Mouse (Mus musculus) bone marrow, adult 2 months (tissue): ENCODE data around the gene Snapc2. TPM values are rescaled to one million over a fixed set of nuclear protein-coding genes. Genes with fewer than 3 reads are reported as not detected.
A peak's percentile ranks its signal among the peaks of the same experiment; 100 is the strongest.

Experiments
- H3K27ac ChIP-seq: fragments of 200-500 bp; 2 replicates; pipeline ENCODE4 v1.5.1; 2012; ENCODE audit warnings: low read depth, mild to moderate bottlenecking, control low read depth, inconsistent platforms, low read length; ENCODE audit not compliant: control insufficient read depth, poor library complexity, insufficient read depth
- H3K4me1 ChIP-seq: fragments of 200-500 bp; 2 replicates; pipeline ENCODE4 v1.6.1; 2011; ENCODE audit warnings: low read length; ENCODE audit not compliant: control insufficient read depth, insufficient read depth
- H3K4me3 ChIP-seq: fragments of 200-500 bp; replicated peaks from 2 replicates; pipeline ENCODE3; 2011; ENCODE audit warnings: mild to moderate bottlenecking, low read depth, low read length, control low read depth; ENCODE audit not compliant: control insufficient read depth
- CTCF ChIP-seq: fragments of 200-500 bp; IDR thresholded peaks from 2 replicates; pipeline ENCODE4 v1.5.1; 2011; ENCODE audit warnings: low read length, control low read depth; ENCODE audit not compliant: control insufficient read depth, insufficient read depth
- POLR2A ChIP-seq: fragments of 200-500 bp; IDR thresholded peaks from 2 replicates; pipeline ENCODE4 v1.6.1; 2011; ENCODE audit warnings: low read depth, mild to moderate bottlenecking, control low read depth, low read length, borderline replicate concordance; ENCODE audit not compliant: control insufficient read depth
- WGBS: fragments of 180-500 bp; shearing (Covaris S2); methylation state at CpG from one replicate; pipeline ENCODE4 v1.1.7; 2018; 5-methylcytosine and 5-hydroxymethylcytosine counted together
- polyA plus RNA-seq: library from polyadenylated mRNA; stranded (reverse); fragments of >200 nt; gene quantifications from 2 replicates; pipeline ENCODE4 v1.2.4, GENCODE M21; 2011; ENCODE audit warnings: low replicate concordance; ENCODE audit not compliant: missing spikeins, insufficient read depth, insufficient read length

The Snapc2 gene
- polyA plus RNA-seq, 1 experiment, result 14.2 TPM

GRCm38 (mm10) chr8:4257350-4257749 is 4.5 kb downstream of the Snapc2 start:
- 84% methylated on average over 4 of the region's 4 CpGs for WGBS
- no peak overlapping the region for H3K27ac ChIP-seq
- TF ChIP-seq CTCF (no peak), POLR2A (no peak)
- no peak overlapping the region for H3K4me3 ChIP-seq
- H3K4me1 ChIP-seq, result peaks cover 2% of the 10 kb centered on the region; the same call in 1 of the 2 replicates

GRCm38 (mm10) chr8:4258233-4258632 is 5.4 kb downstream of the Snapc2 start:
- Histone ChIP-seq H3K4me1 (peaks cover 2% of the 10 kb centered on the region; the same call in 1 of the 2 replicates), H3K4me3 (peak overlapping the region; percentile 45), H3K27ac (no peak overlapping the region; the same call in 1 of the 2 replicates)
- peak; percentile 90 for TF ChIP-seq CTCF
- TF ChIP-seq POLR2A, result 0 out of 2 replicates have a peak, but pooled peaks have one; percentile 12
- 5% methylated on average over 35 of the region's 35 CpGs for WGBS

DNA sequence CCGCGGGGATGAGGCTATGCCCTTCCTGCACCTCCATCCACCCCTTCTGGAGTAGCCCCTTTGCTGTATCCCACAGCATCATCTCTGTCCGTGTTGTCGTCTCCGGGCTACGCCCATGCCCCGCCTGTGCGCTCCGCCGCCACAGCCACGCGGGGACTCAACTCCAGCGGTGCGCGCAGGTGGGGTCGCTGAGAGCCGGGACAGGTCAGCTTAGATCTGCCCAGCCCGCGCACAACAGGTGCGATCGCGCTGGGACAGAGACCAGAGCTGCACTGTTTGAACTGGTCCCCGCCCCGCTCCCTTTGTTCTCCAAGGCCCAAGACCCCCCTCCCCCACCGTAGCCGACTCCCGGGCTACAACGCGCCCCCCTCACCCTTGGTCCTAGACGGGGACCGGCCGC is 5.8 kb downstream of the Snapc2 start:
- no peak for TF ChIP-seq CTCF
- no peak for TF ChIP-seq POLR2A
- Histone ChIP-seq H3K4me3 (peak overlapping the region; percentile 45), H3K27ac (no peak overlapping the region; the same call in 1 of the 2 replicates), H3K4me1 (peaks cover under 1% of the 10 kb centered on the region; the same call in 1 of the 2 replicates)
- WGBS, result under 1% methylated on average over 32 of the region's 32 CpGs

GRCm38 (mm10) chr8:4259125-4259804 is 6.4 kb downstream of the Snapc2 start, which contains the start of gene Ctxn1:
Gene Ctxn1 (minus strand): TSS chr8:4259274.
- H3K27ac ChIP-seq, result peak within 1 kb of the TSS; percentile 10
- H3K4me1 ChIP-seq, result no peaks in the 10 kb centered on the region; the same call in 1 of the 2 replicates
- H3K4me3 ChIP-seq, result peak within 1 kb of the TSS; percentile 45
- TF ChIP-seq POLR2A (peak; percentile 32; the same call in 1 of the 2 replicates), CTCF (0 out of 2 replicates have a peak, but pooled peaks have one; percentile 0)
- 11% methylated on average over 33 of the region's 33 CpGs for WGBS

DNA sequence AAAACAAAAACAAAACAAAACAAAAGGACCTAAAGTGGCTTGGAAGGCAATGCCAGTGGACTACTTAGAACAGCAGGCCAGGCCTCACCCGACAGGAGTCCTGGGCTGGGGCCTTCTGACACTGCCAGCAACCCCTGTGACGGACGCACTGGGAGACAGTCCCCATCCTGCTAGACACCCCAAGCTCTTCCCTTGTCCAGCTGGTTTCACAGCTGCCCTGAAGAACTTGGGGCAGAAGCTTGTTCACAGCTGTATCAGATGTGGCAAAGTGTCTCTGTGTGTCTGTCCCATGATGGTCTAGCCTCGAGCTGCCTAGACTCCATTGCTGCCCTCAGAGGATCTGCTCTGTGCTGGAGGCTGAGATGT is 6.9 kb downstream of the Snapc2 start:
- Histone ChIP-seq H3K4me3 (no peak overlapping the region), H3K4me1 (no peaks in the 10 kb centered on the region; the same call in 1 of the 2 replicates), H3K27ac (no peak overlapping the region)
- no peak for TF ChIP-seq POLR2A
- TF ChIP-seq CTCF, result no peak
- 87% methylated on average over 4 of the region's 4 CpGs for WGBS

GRCm38 (mm10) chr8:4263105-4263791 is 10.4 kb downstream of the Snapc2 start:
- Histone ChIP-seq H3K4me3 (no peak overlapping the region), H3K4me1 (no peaks in the 10 kb centered on the region; the same call in 1 of the 2 replicates), H3K27ac (no peak overlapping the region)
- 64% methylated on average over 8 of the region's 8 CpGs for WGBS
- TF ChIP-seq CTCF, result no peak
- TF ChIP-seq POLR2A, result no peak

- Histone ChIP-seq H3K27ac (no peak overlapping the region), H3K4me1 (no peaks in the 10 kb centered on the region), H3K4me3 (no peak overlapping the region)
- no peak for TF ChIP-seq CTCF
- 87% methylated on average over 15 of the region's 15 CpGs for WGBS
Observed at GRCm38 (mm10) chr8:4265160-4265914, 12.5 kb downstream of the Snapc2 start.

DNA sequence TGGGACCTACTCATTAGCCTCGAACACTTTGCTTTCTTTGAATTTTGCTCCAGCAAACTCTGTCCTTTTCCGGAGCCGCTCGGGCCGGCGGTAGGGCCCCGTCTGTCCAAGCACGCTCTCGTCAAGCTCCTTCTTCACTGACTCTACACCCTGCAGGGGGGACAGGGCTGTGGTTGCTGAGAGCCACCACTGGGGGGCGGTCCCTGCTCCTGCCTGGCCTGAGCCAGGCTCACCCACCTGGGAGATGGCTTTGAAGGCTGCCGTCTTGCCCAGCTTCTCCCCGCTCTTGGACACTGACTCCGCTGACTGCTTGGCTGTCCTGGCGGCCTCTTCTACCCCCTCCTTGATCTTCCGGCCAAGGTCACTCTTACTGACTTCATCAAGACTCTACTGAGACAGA is 14.7 kb downstream of the Snapc2 start:
- peak; percentile 44; the same call in 1 of the 2 replicates for TF ChIP-seq CTCF
- TF ChIP-seq POLR2A, result no peak
- 86% methylated on average over 15 of the region's 15 CpGs for WGBS
- no peak overlapping the region for H3K27ac ChIP-seq
- no peaks in the 10 kb centered on the region for H3K4me1 ChIP-seq
- H3K4me3 ChIP-seq, result no peak overlapping the region
